Mouse (Mus musculus) E14TG2a.4 (cell line): ENCODE measurements around the gene Tctex1d4.

Source experiments
- CTCF ChIP-seq: conservative IDR thresholded peaks from 2 replicates; pipeline ENCODE4 v1.5.1; 2014; ENCODE audit warnings: low read length
- NANOG ChIP-seq: IDR thresholded peaks from 2 replicates; pipeline ENCODE4 v1.6.1; 2014; ENCODE audit warnings: borderline replicate concordance, low read length, mixed read lengths
- POU5F1 ChIP-seq: IDR thresholded peaks from 2 replicates; pipeline ENCODE4 v1.6.1; 2014; ENCODE audit warnings: low read length, borderline replicate concordance

DNA sequence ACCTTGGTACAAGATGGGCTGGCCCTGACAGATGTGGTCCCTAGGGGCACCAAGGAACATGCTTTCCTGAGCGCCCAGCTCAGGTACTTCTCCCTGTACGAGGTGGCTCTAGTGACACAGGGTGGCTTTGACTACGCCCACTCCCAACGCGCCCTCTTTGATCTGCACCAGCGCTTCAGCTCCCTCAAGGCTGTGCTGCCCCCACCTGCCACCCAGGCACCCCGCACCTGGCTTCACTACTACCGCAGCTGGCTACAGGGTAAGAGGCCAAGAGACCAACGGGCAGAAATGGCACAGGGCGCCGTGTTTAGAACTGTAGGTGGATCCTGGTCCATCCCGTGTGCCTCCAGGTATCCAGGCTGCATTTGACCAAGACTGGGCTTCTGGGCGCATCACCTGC, 16.3 kb upstream of the Tctex1d4 start:
- no peak for TF ChIP-seq CTCF
- no peak for TF ChIP-seq POU5F1
- TF ChIP-seq NANOG, result no peak
